Mouse (Mus musculus): Measurements from ENCODE around the gene Nkx2-5. TPM values are rescaled to one million over a fixed set of nuclear protein-coding genes. Genes with fewer than 3 reads are reported as not detected.

Nkx2-5 gene
- not detected in 2 replicates for polyA plus RNA-seq (2015; fragmentation: Nextera tagmentation; extraction: Ambion mirVana)

GRCm38 (mm10) chr17:26844909-26845148, at the start of gene Nkx2-5:
Gene Nkx2-5, minus strand, starts transcription at chr17:26845009.

Other genes starting within 250 kb of the Nkx2-5 start
- 618 and 896 TPM in 2 replicates for gene Atp6v0e, start 181.8 kb downstream of the Nkx2-5 start, polyA plus RNA-seq (2015; fragmentation: Nextera tagmentation; extraction: Ambion mirVana)
- gene Crebrf, start 129.4 kb downstream of the Nkx2-5 start, polyA plus RNA-seq (2015; fragmentation: Nextera tagmentation; extraction: Ambion mirVana) = 16.9 and 24.5 TPM in 2 replicates
- gene Bnip1, start 63.9 kb downstream of the Nkx2-5 start, polyA plus RNA-seq (2015; fragmentation: Nextera tagmentation; extraction: Ambion mirVana) = 28.5 and 29.8 TPM in 2 replicates
- 1.5 and 2.2 TPM in 2 replicates for gene Kifc5b, start 72.1 kb upstream of the Nkx2-5 start, polyA plus RNA-seq (2015; fragmentation: Nextera tagmentation; extraction: Ambion mirVana)
- gene Phf1, start 88.0 kb upstream of the Nkx2-5 start, polyA plus RNA-seq (2015; fragmentation: Nextera tagmentation; extraction: Ambion mirVana) = 15.3 and 21.3 TPM in 2 replicates
- 159 and 209 TPM in 2 replicates for gene Cuta, start 94.6 kb upstream of the Nkx2-5 start, polyA plus RNA-seq (2015; fragmentation: Nextera tagmentation; extraction: Ambion mirVana)
- 0.65 and 0.99 TPM in 2 replicates for gene Syngap1, start 96.2 kb upstream of the Nkx2-5 start, polyA plus RNA-seq (2015; fragmentation: Nextera tagmentation; extraction: Ambion mirVana)
- 6.2 and 8.2 TPM in 2 replicates for gene Zbtb9, start 128.2 kb upstream of the Nkx2-5 start, polyA plus RNA-seq (2015; fragmentation: Nextera tagmentation; extraction: Ambion mirVana)
- gene Bak1, start 184.0 kb upstream of the Nkx2-5 start, polyA plus RNA-seq (2015; fragmentation: Nextera tagmentation; extraction: Ambion mirVana) = 4.3 and 5.3 TPM in 2 replicates
- 2.3 and 2.6 TPM in 2 replicates for gene Itpr3, start 212.3 kb upstream of the Nkx2-5 start, polyA plus RNA-seq (2015; fragmentation: Nextera tagmentation; extraction: Ambion mirVana)

Data from adrenal gland, postnatal 0 days (tissue).